Mouse (Mus musculus): Measurements from ENCODE around the gene Grip2.

Grip2 gene

DNA sequence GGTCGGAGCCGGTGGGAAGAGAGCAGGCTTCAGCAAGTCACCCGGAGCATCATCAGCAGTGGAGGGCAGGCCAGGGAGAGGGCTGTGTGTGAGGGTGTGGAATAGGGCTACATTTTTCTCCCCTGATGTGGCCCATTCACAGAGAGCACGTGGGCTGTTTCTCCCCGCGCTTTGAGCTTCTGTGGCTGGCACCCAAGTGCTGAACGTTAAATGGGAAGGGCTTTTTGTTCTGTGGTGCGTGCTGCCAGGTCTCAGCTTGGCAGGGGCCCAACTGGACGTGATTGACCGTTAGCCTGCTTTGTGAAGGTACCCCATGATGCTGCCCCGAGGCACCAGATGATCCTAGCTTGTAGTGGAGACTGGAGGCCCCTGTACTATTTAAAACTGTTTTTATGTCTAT is 94.9 kb downstream of the Grip2 start:
- no peak for DNase-seq (ENCODE audit: low spot score in 2 of 2)

DNA sequence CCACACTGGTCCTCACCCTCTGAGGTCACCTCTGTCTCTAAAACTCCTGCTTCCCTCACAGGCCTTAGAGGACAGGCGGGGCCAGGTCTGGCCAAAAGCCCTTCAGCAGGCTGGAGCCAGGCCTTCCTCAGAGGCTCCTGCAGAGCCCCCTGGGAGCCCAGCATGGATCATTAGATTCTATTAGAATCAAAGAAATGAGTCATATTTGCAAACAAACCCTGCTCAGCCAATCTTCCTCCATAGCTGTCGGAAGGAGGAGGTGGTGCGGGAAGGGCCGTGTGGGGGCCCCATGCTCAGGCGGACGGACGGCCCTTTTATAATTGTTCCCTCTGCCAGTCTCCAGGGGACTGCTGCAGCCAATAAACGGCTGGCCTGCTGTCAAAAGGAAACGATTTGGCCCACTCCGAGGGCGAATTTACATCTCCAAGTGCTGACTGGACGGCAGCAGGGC is 97.3 kb downstream of the Grip2 start:
- DNase-seq (ENCODE audit: low spot score in 2 of 2): peak; percentile 41 to 56

DNA sequence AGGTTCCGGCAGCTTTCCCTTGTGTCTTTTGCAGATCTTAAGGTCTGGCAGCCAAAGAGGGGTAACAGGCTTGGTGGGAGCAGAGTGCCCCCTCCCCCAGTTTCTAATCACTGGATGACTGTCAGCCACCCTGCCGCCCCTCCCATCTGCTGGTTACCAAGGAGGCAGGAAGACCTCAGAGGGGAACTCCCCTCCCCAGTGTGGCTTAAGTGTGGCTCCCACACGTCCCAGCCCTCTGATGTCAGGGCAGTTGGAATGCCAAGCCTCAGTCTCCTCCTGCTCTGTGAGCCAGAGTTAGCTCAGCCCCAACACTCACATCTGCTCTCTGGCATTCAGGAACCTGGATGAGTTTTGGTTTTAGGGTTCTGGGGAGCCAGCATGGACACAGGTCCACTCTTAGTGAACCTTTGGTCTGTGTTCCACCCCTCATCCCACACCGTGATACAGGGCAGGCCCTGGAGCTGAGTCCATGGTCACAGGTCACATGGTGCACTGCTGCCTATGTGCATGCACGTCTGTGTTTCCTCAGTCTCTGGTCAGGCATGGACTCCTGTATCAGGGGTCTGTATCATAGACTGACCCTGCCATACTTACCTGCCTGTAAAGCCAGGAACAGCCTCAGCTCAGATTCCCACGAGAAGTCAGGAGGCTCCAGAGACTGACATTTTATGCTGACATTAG is 98.0 kb downstream of the Grip2 start:
- no peak for DNase-seq (ENCODE audit: low spot score in 2 of 2)

DNA sequence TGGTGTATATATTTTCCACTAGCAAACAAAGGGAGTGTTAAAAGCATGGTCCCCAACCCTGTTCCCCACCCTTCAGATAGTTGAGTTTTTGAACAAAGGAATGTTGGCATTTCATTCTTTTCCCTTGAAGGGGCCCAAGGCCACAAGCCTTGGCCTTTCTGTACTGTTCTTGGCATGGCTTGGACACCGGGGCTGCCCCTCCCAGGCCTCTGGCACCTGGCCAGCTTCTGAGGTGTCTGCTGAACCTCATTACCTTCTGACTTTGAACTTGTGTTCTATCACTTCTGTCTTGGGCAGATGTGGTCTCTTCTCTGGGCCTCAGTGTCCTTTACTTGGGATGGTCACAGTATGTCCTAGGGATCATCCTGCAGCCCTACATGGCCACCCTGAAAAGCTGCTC is 99.7 kb downstream of the Grip2 start:
- DNase-seq (ENCODE audit: low spot score in 2 of 2): no peak

DNA sequence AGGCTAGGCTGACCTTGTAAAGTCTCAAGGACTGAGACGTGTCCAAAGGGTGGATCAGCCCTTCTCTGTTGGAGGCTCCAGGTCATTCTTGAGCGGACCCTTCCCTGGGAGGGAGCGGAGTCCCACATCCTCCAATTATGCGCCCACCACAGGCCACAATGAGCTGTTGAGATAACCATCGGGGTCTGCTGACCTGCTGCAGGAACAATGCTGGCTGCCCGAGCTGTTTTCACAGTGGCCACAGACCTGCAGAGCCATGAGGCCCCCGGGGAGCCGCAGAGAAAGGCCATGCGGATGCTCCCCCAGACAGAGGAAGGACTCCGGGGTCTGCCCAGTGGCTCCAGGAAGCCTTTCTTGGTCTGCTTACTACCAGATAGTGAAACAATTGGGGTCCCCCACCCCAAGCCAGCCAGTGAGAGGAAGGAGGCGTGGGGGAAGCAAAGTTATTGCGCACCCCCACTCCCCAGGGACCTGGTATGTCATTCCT is 105.8 kb downstream of the Grip2 start:
- no peak for DNase-seq (ENCODE audit: low spot score in 2 of 2)

DNA sequence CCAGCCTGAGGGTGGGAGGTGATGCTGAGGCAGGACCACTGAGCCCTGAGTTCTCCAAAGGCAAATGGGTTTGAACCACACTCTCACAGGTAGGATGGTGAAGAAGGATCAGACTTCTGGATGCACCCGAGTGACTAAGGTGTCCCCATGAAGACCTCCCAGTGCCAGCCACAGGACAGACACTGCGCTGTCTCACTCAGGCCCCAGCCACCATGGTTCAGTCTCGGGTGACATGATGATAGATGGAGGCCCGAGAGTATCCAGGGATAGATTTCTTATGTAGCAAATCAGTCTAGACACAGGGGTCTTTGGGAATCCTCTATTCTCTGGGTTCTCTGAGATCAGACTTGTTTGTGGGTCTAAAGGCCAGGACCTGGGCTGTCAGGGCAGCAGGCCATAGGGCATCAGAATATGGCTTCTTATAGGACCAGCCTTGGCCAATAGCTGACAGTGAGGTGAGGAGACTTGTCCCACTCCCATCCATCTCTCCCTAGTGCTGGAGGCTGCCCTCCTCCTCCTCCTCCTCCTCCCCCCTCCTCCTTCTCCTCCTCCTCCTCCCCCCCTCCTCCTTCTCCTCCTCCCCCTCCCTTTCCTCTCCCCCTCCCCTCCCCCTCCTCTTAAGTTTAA is 106.3 kb downstream of the Grip2 start:
- DNase-seq (ENCODE audit: low spot score in 2 of 2): no peak

DNA sequence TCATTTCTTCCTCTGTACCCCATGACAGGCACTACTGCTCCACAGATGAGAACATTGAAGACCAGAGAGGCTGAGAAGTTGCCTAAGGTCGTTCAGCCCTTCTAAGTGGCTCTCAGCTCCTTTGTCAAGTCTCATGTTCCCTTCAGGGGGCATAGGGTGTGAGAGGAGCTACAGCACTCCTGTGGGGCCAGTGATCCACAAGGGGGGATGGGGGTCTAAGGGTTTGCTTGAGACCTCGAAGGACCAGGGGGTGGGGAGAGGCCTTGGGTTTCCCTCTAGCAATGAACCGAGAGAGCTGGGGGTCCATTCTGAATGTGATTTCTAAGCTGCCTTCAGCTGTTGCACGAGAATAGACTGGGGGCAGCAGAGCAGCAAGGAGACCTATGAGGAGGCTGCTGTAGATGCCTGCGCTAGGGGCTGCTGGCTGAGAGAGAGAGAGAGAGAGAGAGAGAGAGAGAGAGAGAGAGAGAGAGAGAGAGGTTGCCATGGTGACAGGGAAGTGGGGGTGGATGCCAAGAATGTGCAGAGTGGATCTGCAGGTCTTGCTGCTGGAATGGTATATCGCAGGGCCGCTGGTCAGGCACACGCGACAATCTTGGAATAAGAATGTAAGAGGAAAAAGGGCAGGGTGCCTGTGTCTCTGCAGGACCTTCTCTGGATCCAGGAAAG is 107.1 kb downstream of the Grip2 start:
- DNase-seq (ENCODE audit: low spot score in 2 of 2): peak in 1 of 2 experiments; percentile 28

DNA sequence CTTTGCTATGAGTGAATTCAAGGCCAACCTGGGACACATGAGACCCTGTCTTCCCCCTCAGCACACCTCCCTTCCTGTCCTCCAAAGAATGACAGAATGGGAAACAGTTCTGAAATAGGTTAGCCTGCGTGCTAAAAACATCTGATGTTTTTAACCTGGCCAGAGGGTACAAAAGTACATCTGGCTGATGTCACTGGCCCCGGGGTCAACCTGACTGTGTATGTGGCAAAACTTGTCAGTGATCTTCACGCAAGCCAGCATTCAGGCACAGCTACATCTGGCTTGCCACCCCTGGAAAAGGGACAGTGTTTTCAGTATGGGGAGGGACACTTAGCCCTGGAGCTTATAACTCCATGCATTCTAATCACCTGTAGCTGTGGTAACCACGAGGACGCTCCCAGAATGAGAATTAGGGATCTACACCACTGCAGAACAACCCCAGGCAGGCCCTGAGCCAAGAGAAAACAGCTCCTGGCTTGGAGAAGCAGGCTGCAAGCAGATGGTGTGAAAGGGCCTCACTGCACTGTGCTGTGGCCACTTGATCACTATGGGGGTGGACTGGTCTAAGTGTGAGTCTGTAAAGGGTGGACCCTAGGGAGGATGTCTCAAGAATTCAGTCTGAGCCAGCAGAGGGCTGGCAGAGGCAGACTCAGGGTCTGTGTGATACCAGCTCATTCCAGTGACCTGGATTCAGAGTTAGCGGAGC is 107.9 kb downstream of the Grip2 start:
- DNase-seq (ENCODE audit: low spot score in 2 of 2): peak in 1 of 2 experiments; percentile 52

DNA sequence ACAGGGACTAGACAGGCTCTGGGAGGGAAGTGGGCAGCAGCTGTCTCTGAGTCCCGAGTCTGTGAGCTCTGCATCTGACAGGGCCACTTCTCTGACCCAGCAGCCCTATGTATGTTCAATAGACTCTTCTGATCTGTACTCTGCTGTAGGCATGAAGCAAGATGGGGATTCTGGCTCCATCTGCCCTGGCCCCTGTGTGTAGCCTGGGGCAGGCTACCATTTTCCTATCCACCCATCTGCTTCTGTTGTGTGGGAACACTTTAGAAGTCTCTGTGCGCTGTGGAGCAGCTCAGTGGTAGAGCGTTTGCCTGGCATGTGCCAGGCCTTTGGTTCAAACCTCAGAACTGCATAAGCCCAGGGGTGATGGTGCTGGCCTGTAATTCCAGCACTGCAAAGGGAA is 108.4 kb downstream of the Grip2 start:
- no peak for DNase-seq (ENCODE audit: low spot score in 2 of 2)

DNA sequence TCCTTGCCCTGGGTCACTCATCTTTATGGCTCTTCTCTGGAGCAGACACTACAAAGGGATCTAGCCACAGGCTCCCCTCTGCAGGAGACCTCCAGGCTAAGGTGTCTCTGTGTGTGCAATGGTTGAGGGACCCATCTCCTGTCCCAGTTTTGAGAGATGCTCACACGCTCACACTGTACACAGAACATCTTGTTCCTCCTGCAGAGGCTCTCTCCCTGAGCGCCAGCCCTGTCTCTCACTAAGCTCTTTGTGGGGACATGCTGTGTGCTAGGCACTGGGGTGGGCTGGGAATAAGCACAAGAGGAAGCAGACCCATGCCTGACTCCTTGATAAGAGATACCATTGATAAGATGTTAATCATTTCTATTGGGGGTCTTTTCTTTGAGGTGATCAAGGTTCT is 109.0 kb downstream of the Grip2 start:
- DNase-seq (ENCODE audit: low spot score in 2 of 2): no peak

DNA sequence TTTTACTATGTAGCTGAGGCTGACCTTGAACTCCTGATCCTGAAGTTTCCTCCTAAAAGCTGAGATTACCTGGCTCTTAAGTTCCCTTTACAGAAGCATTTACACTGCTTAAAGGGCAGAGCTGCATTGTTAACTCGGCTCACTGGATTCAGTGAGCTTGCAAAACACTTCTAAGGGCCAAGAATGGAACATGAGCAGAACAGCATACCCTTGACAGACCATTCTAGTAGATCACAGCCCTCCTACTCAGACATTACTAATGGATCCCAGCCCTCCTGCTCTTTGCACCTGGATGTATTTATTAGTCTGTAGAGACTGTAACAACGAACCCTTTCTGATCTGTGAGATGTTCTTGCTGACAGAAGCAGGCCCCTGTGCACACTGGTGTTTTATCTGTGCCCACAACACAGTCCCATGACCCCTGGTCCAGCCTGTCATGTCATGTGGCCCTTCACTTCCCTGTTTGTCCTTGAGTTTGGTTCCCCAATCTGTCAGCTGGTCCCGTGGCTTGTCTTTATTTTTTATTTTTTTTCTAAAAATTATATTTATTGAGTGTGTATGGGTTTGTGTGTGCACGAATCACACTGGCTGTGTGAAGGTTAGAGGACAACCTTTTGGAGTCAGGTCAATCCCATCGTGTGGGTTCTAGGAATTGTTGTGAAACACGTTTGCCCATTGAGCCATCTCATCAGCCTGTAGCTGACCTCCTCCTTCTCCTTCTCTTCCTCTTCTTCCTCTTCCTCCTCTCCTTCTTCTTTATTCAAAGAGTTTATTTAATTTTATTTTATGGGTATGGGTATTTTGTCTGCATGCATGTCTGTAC is 110.9 kb downstream of the Grip2 start:
- no peak for DNase-seq (ENCODE audit: low spot score in 2 of 2)

DNA sequence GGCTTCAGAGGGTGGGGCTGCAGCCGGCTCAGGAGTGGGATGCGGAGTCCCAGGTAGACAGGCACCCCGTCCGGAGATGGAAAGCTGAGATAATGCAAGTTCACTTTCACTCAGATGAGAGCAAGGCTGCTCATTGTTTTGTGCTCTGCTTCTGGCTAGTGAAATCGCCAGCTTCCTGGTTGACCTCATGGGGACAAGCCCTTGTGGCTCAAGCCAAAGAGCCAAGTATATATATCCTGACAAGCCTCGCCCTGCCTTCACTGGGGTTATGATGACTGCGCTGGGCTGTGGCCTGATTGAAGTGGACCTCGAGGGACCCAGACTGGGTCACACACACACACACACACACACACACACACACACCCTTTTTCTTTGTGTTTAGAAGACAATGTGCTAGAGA is 112.0 kb downstream of the Grip2 start:
- no peak for DNase-seq (ENCODE audit: low spot score in 2 of 2)

DNA sequence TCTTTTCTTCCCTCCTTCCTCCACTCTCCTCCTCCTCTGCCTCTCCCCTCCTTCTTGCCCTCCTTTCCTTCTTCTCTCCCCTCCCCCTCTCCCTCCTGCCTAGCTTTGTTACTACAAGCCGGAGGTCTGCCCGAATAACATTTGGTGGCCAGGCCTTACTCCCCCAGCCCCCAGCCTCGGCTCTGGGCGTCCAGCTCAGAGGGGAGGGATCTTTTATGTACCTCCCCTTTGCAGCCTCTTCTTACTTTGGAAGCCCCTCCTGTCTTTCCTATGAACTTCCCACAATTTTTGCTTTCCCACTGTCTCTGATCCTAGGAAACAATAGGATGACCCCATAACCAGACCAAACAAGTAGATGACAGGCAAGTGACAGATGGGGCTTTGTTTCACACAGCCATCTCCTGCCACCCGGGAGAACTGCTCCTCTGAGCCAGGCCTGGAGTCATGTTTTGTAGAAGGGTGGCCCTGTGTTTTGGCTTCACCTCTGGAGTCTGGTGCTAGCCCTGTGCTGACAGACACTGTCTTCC is 113.6 kb downstream of the Grip2 start:
- DNase-seq (ENCODE audit: low spot score in 2 of 2): no peak

DNA sequence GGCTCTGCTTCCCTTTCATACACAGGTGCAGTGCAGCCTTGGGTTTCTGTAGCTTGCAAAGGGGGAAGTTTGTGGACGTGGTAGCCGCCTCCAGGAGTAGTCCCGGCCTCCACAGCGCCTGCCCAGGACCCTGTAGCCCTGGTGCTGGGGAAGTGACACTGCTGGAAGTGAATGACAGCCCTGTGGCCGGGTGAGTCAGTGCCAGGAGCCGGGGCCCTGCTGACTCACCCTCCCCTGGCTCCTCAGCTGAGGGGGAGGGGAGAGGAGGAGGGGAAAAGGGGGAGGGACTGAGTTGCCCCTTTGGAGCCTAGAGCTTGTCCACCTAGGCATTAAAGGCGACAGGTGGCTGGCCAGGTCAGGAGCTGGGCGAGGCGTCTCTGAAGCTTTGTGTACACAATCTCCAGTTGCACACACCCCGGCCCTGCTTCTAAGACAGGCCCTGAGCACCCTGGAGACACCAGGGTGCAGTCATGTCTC is 114.2 kb downstream of the Grip2 start:
- DNase-seq (ENCODE audit: low spot score in 2 of 2): no peak

DNA sequence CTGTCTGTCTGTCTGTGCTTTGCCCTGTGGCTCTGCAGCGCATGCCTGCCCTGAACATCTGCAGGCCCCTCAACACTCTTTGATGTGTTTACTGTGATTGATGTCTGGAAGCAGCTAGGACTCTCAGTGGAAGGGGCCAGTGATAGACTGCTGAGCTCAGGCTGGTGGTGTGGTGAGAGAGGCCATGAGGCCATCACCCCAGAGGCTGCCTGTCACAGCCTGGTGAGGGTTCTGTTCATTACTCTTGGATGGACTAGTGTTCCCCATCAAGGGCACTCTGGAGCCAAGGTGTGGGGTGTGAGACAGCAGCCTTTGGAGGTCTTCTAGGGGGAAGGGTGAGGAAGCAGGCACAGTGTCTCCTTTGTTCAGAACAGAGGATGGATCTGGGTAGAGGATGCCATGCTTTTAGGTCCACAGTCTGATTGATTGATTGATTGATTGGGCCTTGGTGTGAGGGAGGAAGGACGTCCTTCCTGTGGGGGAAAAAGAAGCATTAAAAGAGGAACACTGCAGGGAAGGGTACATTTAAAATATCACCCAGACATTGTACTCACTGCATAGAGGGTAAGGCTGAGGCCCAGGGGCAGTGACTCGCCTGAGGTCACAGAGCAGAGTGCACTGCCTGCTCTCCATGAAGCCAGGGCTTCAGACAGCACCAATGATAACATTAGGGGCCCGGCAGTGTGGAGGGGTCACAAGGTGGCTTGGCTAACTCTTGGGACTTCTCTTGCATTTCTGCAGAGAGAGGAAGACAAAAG is 114.8 kb downstream of the Grip2 start:
- DNase-seq (ENCODE audit: low spot score in 2 of 2): no peak

All from frontal cortex, postnatal 14 days (tissue).